Mouse (Mus musculus): ENCODE data around the gene Gramd4. TPM values are rescaled to one million over a fixed set of nuclear protein-coding genes. Genes with fewer than 3 reads are reported as not detected.
"Not testable (repeated sequence)": the region's sequence is repeated elsewhere in the genome, so short reads cannot be mapped to it uniquely, and the experiment has no call there.

Gramd4 gene
- polyA plus RNA-seq, 1 experiment from 2014 or later = 7.6 TPM

DNA sequence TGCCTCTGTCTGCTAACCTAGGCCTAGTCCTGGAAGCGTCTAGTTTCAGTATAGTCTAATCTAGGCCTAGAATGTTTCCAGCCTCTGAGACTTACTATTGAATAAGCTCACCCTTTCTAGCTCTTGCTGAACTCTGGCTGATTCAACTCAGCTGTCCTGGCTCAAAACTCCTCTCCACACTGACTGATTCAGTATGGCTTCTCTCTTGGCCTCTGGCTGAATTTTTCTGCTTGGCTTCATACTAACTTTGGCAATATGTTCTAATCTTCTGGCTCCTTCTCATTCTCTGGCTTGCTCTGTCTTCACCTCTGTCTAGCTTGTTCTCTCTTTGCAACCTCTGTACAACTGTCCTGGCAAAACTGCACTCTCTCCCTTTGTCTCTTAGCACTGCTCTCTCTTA is 35.7 kb downstream of the Gramd4 start:
- Histone ChIP-seq H3K4me3 (ENCODE audit: low read depth, low read length) (no peak overlapping the region), H3K27ac (replicated peaks; ENCODE audit: low read depth, low read length) (no peak overlapping the region), H3K36me3 (ENCODE audit: control insufficient read depth, insufficient read depth, low read length) (peaks cover 13% of the 10 kb centered on the region; the same call in 1 of the 2 replicates), H3K4me2 (ENCODE audit: low read depth, low read length) (no peak overlapping the region), H3K9ac (ENCODE audit: low read depth, low read length) (no peak overlapping the region), H3K4me1 (ENCODE audit: control insufficient read depth, insufficient read depth, low read length) (peaks cover 6% of the 10 kb centered on the region; the same call in 1 of the 2 replicates), H3K9me3 (ENCODE audit: control insufficient read depth, low read length) (no peaks in the 10 kb centered on the region), H3K27me3 (replicated peaks; ENCODE audit: control insufficient read depth, insufficient read depth, low read length) (no peaks in the 10 kb centered on the region)
- no peak for DNase-seq (ENCODE audit: low spot score)
- no peak for ATAC-seq (ENCODE audit: low read depth)
- WGBS = 93% methylated on average over 1 of the region's 1 CpGs

- H3K36me3 ChIP-seq (ENCODE audit: control insufficient read depth, insufficient read depth, low read length) = peaks cover 13% of the 10 kb centered on the region; the same call in 1 of the 2 replicates
- H3K27ac ChIP-seq (replicated peaks; ENCODE audit: low read depth, low read length) = no peak overlapping the region
- DNase-seq (ENCODE audit: low spot score) = no peak
- no peaks in the 10 kb centered on the region for H3K27me3 ChIP-seq (replicated peaks; ENCODE audit: control insufficient read depth, insufficient read depth, low read length)
- H3K4me2 ChIP-seq (ENCODE audit: low read depth, low read length) = no peak overlapping the region
- H3K9ac ChIP-seq (ENCODE audit: low read depth, low read length) = no peak overlapping the region; the same call in 1 of the 2 replicates
- ATAC-seq (ENCODE audit: low read depth) = no peak
- 71% methylated on average over 10 of the region's 10 CpGs for WGBS
- no peak overlapping the region for H3K4me3 ChIP-seq (ENCODE audit: low read depth, low read length)
- H3K9me3 ChIP-seq (ENCODE audit: control insufficient read depth, low read length) = no peaks in the 10 kb centered on the region
- peaks cover 6% of the 10 kb centered on the region; the same call in 1 of the 2 replicates for H3K4me1 ChIP-seq (ENCODE audit: control insufficient read depth, insufficient read depth, low read length)
These were observed 37.0 kb downstream of the Gramd4 start for GRCm38 (mm10) chr15:86094324-86095121.

GRCm38 (mm10) chr15:86095722-86096603 is 38.5 kb downstream of the Gramd4 start:
- Histone ChIP-seq H3K9me3 (ENCODE audit: control insufficient read depth, low read length) (no peaks in the 10 kb centered on the region), H3K36me3 (ENCODE audit: control insufficient read depth, insufficient read depth, low read length) (peaks cover 16% of the 10 kb centered on the region), H3K4me2 (ENCODE audit: low read depth, low read length) (no peak overlapping the region), H3K27ac (replicated peaks; ENCODE audit: low read depth, low read length) (no peak overlapping the region), H3K4me3 (ENCODE audit: low read depth, low read length) (no peak overlapping the region), H3K27me3 (replicated peaks; ENCODE audit: control insufficient read depth, insufficient read depth, low read length) (no peaks in the 10 kb centered on the region), H3K4me1 (ENCODE audit: control insufficient read depth, insufficient read depth, low read length) (no peaks in the 10 kb centered on the region), H3K9ac (ENCODE audit: low read depth, low read length) (no peak overlapping the region)
- ATAC-seq (ENCODE audit: low read depth) (no peak), DNase-seq (ENCODE audit: low spot score) (no peak)
- 85% methylated on average over 16 of the region's 17 CpGs for WGBS

DNA sequence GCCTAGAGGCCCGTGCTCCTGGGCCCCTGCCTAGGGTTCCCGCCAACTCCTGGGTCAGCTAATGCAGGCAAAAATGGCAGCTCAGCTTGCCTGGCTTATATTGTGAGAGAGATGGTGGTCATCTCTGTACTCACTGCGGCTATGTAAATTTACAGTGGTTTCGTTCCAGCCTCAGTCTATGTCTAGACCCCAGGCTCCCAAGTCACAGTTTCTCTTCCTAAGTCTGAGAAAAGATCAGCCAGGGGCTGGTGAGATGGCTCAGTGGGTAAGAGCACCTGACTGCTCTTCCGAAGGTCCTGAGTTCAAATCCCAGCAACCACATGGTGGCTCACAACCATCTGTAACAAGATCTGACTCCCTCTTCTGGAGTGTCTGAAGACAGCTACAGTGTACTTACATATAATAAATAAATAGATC is 39.1 kb downstream of the Gramd4 start:
- H3K9me3 ChIP-seq (ENCODE audit: control insufficient read depth, low read length); DNase-seq (ENCODE audit: low spot score); H3K4me2 ChIP-seq (ENCODE audit: low read depth, low read length); H3K9ac ChIP-seq (ENCODE audit: low read depth, low read length); ATAC-seq (ENCODE audit: low read depth); H3K27ac ChIP-seq (replicated peaks; ENCODE audit: low read depth, low read length); H3K4me3 ChIP-seq (ENCODE audit: low read depth, low read length); H3K4me1 ChIP-seq (ENCODE audit: control insufficient read depth, insufficient read depth, low read length); H3K27me3 ChIP-seq (replicated peaks; ENCODE audit: control insufficient read depth, insufficient read depth, low read length): not testable (repeated sequence)
- H3K36me3 ChIP-seq (ENCODE audit: control insufficient read depth, insufficient read depth, low read length) = peaks cover 19% of the 10 kb centered on the region
- WGBS = 94% methylated on average over 5 of the region's 5 CpGs

GRCm38 (mm10) chr15:86097871-86098270 is 40.4 kb downstream of the Gramd4 start:
- Histone ChIP-seq H3K27ac (replicated peaks; ENCODE audit: low read depth, low read length) (no peak overlapping the region), H3K9me3 (ENCODE audit: control insufficient read depth, low read length) (no peaks in the 10 kb centered on the region), H3K36me3 (ENCODE audit: control insufficient read depth, insufficient read depth, low read length) (peaks cover 11% of the 10 kb centered on the region), H3K4me3 (ENCODE audit: low read depth, low read length) (no peak overlapping the region), H3K4me2 (ENCODE audit: low read depth, low read length) (no peak overlapping the region), H3K9ac (ENCODE audit: low read depth, low read length) (no peak overlapping the region), H3K4me1 (ENCODE audit: control insufficient read depth, insufficient read depth, low read length) (no peaks in the 10 kb centered on the region), H3K27me3 (replicated peaks; ENCODE audit: control insufficient read depth, insufficient read depth, low read length) (no peaks in the 10 kb centered on the region)
- no peak for DNase-seq (ENCODE audit: low spot score)
- no peak for ATAC-seq (ENCODE audit: low read depth)
- WGBS = 64% methylated on average over 2 of the region's 2 CpGs

DNA sequence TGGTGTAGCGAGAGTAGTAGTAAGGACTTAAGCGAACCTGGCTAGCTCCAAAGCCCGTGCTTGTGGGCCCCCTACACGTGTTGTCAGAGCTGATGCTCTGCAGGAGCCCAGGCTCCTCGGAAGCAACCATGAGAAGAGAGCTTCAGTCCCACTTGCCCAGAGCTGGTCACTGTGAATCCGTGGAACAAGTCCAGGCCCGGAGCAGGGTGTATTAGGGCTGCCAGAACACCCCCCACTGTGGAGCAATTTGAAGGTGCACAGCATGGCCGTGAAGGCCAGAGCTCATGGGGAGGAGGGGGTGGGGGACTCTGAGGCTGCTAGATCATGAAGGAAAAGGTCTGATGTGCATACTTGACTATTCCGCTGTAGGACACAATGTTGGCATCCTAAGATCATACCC is 44.1 kb downstream of the Gramd4 start:
- DNase-seq (ENCODE audit: low spot score) (no peak), ATAC-seq (ENCODE audit: low read depth) (no peak)
- no peaks in the 10 kb centered on the region for H3K27me3 ChIP-seq (replicated peaks; ENCODE audit: control insufficient read depth, insufficient read depth, low read length)
- no peak overlapping the region for H3K27ac ChIP-seq (replicated peaks; ENCODE audit: low read depth, low read length)
- no peaks in the 10 kb centered on the region for H3K4me1 ChIP-seq (ENCODE audit: control insufficient read depth, insufficient read depth, low read length)
- no peak overlapping the region for H3K4me2 ChIP-seq (ENCODE audit: low read depth, low read length)
- no peak overlapping the region for H3K4me3 ChIP-seq (ENCODE audit: low read depth, low read length)
- H3K9me3 ChIP-seq (ENCODE audit: control insufficient read depth, low read length) = no peaks in the 10 kb centered on the region
- peaks cover 6% of the 10 kb centered on the region for H3K36me3 ChIP-seq (ENCODE audit: control insufficient read depth, insufficient read depth, low read length)
- no peak overlapping the region for H3K9ac ChIP-seq (ENCODE audit: low read depth, low read length)
- WGBS = 83% methylated on average over 9 of the region's 9 CpGs

DNA sequence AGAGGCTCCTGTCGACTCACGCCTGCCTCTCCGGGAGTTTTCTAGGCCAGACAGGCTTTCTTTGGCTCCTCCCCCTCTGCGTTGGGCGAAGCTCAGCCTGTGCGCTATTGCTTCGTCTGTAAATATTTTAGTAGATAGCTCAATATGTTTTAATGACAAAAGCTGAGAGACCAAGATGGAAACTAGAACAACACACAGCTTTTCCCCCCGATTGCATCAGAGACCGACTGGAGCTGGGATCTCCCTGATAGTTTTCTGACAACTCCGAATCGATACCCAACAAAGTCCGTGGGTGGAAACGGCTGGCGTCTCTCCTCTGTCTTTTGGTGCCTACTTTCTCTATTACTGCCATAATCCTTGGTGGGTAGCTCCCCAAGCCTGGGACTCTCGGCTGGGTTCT is 44.8 kb downstream of the Gramd4 start:
- ATAC-seq (ENCODE audit: low read depth) = no peak
- no peak overlapping the region for H3K27ac ChIP-seq (replicated peaks; ENCODE audit: low read depth, low read length)
- no peak overlapping the region for H3K4me3 ChIP-seq (ENCODE audit: low read depth, low read length)

DNA sequence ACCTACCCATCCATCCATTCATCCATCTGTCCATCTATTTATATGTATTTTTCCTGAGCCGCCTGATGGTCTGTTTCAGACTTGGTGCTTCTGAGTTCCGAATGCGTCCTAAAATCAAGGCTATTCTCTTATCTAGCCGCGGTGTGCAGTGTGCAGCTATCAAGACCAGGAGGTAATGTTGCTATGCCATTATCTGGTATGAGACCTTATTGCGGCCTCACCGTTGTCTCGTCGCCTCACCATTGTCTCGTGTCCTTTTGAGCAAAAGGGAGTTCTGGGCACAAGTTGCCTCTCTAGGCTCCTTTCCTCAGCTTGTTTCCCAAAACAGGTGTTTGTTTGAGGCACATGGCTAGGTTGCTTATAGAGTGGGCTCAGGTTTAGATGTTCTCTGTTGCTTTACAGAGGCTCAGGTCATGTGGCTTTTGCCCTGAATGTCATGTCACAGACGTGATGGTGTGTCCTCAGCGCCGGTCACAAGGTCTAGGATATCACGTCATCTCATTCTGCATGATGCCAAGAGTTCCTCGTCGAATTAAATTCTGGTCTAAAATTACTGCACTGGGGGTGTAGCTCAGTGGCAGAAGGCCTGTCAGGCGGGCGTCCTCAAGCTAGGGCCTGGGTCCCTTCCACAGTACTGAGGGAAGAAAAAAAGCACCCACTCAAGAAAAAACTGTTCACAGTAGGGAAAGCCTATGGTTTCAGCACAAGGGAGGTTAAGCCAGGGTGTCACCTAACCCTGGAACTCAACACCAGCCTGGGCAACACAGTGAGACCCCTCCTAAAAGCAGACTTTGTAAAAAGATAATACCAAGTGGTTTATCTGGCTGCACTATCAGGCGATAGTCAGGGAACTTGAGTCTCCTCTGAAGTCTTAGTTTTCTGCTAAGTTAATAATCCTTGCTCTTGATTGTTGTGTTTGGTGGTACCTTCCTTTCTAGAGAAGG is 47.2 kb downstream of the Gramd4 start:
- WGBS = 92% methylated on average over 19 of the region's 19 CpGs
- H3K4me2 ChIP-seq (ENCODE audit: low read depth, low read length) = no peak overlapping the region
- no peaks in the 10 kb centered on the region for H3K9me3 ChIP-seq (ENCODE audit: control insufficient read depth, low read length)
- H3K4me3 ChIP-seq (ENCODE audit: low read depth, low read length) = no peak overlapping the region
- H3K4me1 ChIP-seq (ENCODE audit: control insufficient read depth, insufficient read depth, low read length) = no peaks in the 10 kb centered on the region
- peaks cover 6% of the 10 kb centered on the region for H3K36me3 ChIP-seq (ENCODE audit: control insufficient read depth, insufficient read depth, low read length)
- no peak for DNase-seq (ENCODE audit: low spot score)
- ATAC-seq (ENCODE audit: low read depth) = no peak
- no peaks in the 10 kb centered on the region for H3K27me3 ChIP-seq (replicated peaks; ENCODE audit: control insufficient read depth, insufficient read depth, low read length)
- H3K27ac ChIP-seq (replicated peaks; ENCODE audit: low read depth, low read length) = no peak overlapping the region
- no peak overlapping the region for H3K9ac ChIP-seq (ENCODE audit: low read depth, low read length)

More for the DNA sequence above, 44.8 kb downstream of the Gramd4 start:
- Histone ChIP-seq H3K27me3 (replicated peaks; ENCODE audit: control insufficient read depth, insufficient read depth, low read length) (no peaks in the 10 kb centered on the region), H3K4me2 (ENCODE audit: low read depth, low read length) (no peak overlapping the region), H3K9me3 (ENCODE audit: control insufficient read depth, low read length) (no peaks in the 10 kb centered on the region), H3K36me3 (ENCODE audit: control insufficient read depth, insufficient read depth, low read length) (peaks cover 6% of the 10 kb centered on the region), H3K4me1 (ENCODE audit: control insufficient read depth, insufficient read depth, low read length) (no peaks in the 10 kb centered on the region), H3K9ac (ENCODE audit: low read depth, low read length) (no peak overlapping the region)
- no peak for DNase-seq (ENCODE audit: low spot score)
- WGBS = 86% methylated on average over 15 of the region's 15 CpGs
